Mouse (Mus musculus) cerebellum, adult 18-20 months (tissue): ENCODE results near the gene Stxbp3.

Source experiments
- DNase-seq, 2 experiments: peaks; one replicate each; pipeline ENCODE4 v3.0.0; 2021

Stxbp3 gene

GRCm38 (mm10) chr3:108795554-108796299 lies 44.6 kb downstream of the Stxbp3 start:
- DNase-seq, result no peak

- DNase-seq, result no peak
Measured at GRCm38 (mm10) chr3:108794780-108795179, 45.5 kb downstream of the Stxbp3 start.

DNA sequence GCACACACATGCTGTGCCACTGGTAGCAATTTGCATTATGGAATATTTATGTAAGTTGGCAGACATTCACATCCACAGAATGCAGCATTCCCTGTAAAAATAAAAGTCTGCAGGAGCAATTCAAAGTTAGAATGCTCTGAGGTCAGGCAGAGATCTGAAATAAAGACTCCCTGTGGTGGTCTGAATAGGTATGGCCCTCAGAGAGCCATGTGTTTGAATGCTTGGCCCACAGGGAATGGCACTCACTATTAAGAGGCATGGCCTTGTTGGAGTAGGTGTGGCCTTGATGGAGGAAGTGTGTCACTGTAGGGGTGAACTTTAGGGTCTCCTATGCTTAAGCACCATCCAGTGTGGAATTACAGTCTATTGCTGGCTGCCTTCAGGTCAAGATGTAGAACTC lies 47.9 kb downstream of the Stxbp3 start:
- no peak for DNase-seq

DNA sequence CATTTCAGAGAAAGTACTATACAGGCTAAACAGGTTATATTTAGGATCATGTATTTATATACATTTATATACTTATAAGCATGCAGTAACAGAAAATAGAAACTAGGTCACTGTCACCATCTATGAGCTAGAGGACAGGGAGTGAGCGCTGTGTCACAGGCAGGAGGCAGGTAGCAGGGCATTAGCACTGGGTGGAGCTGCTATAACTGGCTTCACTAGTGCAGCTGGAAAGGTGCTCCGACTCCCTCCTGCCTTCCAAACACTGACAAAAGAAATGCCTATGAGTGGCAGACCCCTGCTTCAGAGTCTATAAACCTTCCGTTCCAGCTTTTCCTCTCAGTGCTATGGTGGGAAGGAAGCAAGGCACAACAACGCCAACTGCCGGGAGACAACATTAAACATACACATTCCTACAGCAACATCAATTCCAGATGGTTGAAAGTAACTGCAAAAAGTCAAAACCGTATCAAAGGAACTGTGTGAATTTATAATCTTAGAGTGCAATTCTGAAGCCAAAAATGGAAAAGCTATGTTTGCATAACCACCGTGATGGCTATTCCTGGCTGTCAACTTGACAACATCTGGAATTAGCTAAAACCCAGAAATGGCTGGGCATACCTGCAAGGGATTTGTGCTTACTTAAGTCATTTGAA lies 49.1 kb downstream of the Stxbp3 start:
- no peak for DNase-seq

DNA sequence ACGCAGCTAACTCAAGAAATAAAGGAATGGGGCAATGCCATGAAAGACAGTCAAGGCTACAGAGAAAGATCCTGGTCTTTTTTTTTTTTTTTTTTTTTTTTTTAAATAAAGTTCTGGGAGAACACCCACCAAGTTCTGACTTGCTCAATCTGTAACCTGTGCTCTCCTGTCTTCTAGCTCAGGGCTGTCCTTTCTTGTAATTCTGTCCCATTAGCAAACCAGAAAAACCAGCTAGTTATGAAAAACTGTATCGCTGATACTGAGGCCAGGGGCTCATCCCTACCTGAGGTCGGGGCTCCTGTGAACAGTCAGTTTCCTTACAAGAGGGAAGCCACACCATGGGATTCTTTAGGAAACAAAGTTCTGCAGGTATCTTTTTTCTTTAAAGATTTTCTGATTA lies 49.8 kb downstream of the Stxbp3 start:
- no peak for DNase-seq

DNA sequence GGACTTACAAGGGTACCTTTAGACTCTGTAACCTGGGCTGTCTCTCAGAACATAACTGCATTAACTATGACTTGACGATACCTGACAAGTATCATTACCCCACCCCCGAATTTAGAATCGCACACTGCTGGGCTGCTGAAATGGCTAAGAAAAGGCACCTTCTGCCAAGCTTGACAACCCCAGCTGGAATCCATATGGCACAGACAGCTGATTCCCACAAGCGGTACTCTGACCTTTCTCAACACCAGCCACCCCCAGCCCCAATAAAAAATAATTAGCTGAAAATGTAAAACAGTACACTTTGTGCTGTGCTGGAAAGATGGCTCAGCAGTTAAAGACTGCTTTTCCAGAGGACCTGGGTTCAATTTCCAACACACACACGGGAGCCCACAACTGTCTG lies 51.0 kb downstream of the Stxbp3 start:
- DNase-seq, result no peak

- no peak for DNase-seq
Measured at GRCm38 (mm10) chr3:108788455-108788794, 51.9 kb downstream of the Stxbp3 start.

GRCm38 (mm10) chr3:108787754-108788454 lies 52.4 kb downstream of the Stxbp3 start:
- DNase-seq, result no peak

GRCm38 (mm10) chr3:108786520-108786919 lies 53.8 kb downstream of the Stxbp3 start:
- DNase-seq, result no peak

DNA sequence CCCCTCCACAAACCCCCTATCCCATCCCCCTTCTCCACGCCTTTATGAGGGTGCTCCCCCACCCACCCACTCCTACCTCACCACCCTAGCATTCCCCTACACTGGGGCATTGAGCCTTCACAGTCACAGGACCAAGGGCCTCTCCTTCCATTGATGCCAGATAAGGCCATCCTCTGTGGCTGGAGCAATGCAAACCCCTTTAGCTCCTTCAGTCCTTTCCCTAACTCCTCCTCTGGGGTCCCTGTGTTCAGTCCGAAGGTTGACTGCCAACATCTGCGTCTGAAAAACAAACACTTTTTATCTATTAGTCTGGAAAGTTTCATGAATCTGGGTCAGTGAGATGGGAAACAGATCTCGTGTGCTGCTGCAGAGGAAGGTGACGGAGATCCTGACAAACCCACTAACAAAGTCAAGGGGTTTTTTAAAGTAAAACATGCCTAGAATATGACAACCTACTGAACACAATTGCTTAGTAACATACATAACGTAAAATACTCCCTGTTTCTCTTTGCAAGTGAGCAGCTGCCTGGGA lies 57.9 kb downstream of the Stxbp3 start:
- no peak for DNase-seq

DNA sequence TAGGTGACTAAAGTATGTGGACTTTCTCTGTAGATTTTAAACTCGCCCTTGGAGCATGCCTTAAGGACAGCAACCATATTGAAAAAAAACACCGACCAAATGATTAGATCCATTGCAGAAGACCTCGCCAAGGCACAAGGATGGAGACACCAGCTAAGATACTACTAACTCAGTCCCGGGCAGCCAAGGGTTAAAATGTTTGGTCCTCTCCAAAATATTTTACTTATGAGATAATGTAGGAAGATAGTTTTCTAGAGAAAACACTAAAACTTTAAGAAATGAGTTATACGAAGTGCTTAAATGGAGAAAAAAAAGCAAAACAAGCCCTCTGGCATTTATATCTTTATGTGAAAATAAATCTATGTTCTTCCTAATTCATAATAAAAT lies 58.4 kb downstream of the Stxbp3 start:
- no peak for DNase-seq

- no peak for DNase-seq
Measured at GRCm38 (mm10) chr3:108781238-108781883, 59.0 kb downstream of the Stxbp3 start.

- DNase-seq, result no peak
Measured at GRCm38 (mm10) chr3:108778761-108779540, 61.4 kb downstream of the Stxbp3 start.

- DNase-seq, result no peak
Measured at GRCm38 (mm10) chr3:108772811-108773210, 67.5 kb downstream of the Stxbp3 start.

DNA sequence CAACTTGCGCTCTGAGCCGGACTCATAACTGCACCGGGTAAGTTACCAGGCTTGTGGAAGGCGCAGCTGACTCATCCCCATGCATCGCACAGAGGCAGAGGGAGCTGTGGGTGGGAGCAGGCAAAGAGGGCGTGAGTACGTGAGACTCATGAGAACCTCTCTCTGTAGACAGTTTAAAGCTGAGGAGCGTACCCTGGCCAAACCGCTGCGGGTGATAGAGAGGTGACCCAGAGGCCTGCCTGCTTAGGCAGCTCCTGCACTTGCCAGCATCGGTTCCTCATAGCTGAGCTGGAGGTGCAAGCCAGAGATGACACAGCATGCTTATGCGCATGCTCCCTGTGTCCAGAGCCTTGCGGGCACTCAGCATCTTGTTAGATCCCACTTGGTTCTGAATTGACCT lies 68.1 kb downstream of the Stxbp3 start:
- no peak for DNase-seq

DNA sequence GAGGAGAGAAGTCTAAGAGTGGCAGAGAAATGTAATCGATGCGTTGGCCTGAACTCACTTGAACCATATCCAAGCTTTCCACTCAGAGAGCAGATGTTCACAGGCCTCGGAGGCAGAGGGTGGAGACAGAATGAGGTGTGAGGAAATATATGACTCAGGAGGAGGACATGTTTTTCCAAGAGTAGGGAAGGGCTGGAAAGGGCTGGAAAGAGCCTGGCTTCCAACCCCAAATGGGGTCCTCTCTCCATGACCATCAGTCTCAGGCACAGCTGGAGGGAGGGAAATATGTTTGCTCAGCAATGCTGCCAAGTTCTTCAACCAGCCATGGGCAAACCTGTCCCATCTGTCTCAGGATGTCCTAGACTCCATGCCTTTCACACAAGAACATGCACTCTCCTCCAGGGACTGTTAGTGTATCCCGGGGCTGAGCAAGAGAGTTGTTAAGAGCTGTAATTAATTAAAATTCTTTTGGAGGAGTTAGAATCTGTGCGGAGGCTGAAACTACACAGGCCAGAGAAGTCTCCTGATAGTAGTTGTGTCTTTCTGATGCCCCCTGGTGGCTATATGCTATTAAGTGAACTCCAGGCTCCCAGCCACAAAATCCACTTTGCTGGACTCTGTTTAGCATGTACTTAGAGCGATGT lies 69.5 kb downstream of the Stxbp3 start:
- peak; percentile 46 to 50 for DNase-seq

DNA sequence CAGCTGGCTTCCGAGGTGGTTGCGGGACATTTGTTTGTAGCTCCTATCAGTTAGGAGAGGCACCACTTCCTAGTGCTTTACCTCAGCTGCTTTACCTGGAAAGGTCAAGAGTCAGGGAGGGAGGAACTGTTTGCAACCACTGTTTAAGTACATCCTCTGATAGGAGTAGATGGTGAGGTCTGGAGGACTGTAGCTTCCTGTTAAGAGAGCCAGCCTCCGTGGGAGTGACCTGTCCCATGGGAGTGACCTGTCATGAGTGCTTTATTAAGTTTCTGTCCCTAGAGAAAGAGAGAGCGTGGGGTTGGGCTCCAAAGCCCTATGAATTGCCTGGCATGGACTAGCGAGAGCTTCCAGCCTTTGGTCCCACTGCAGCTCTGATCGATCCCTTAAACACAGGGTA lies 70.8 kb downstream of the Stxbp3 start:
- no peak for DNase-seq

- no peak for DNase-seq
Measured at GRCm38 (mm10) chr3:108767416-108767815, 72.9 kb downstream of the Stxbp3 start.

DNA sequence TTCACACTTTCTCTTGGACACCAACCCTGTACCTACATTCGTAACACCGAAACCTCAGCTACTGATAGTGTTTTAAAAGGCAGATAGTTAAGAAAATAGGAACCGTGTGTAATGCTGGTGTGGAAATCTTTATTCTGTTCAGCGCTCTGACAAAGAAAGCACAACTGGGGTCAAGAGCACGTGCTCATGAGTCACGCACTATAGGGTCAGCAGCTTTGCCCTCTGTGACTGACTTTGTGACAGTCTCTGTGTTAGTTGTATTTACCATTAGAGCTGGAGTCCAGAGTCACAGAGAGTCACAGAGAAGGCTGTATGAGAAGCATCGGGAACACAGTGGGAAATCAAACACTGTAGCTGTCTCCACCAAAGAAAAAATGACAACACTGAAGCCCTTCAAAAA lies 73.4 kb downstream of the Stxbp3 start:
- no peak for DNase-seq

DNA sequence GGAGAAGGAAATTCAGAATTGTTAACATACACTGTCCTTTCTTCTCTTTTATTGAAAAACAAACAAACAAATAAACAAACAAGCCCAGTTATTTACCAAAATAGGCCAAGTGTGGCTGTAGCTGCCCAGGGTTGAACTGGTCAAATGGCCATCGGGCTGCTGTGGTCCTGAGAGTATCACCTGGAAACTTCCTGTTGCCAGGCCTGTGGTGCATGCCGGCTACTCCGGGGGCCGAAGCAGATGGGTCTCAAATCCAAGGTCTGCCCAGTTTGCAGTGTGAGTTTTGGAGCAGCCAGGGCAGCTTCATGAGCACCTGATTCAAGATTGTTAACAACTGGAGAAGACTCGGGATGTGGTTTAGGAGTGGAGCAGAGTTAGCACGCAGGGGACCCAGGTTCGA lies 74.8 kb downstream of the Stxbp3 start:
- DNase-seq, result no peak

DNA sequence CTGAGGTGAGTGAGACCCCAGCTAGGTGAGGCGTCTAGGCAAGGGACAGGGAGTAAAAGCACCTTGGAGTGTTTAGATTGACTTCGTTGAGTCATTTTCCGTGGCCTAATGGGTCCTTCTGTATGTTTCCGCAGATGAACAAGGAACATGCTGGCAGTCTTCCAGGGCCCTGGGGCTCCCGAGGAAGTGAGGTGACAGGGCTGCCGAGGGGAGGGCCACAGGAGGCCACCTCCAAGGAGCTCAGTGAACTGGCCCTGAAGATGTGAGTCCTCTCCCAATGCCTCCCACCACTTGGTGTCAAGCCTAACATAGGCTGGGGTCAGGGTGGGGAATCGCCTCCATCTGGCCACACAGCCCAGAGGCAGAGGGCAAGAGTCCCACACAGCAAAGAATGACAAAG lies 75.3 kb downstream of the Stxbp3 start:
- DNase-seq, result no peak

GRCm38 (mm10) chr3:108763691-108764090 lies 76.6 kb downstream of the Stxbp3 start:
- no peak for DNase-seq
